Mouse (Mus musculus): Measurements from ENCODE around the gene Tmem208.

Gene Tmem208

DNA sequence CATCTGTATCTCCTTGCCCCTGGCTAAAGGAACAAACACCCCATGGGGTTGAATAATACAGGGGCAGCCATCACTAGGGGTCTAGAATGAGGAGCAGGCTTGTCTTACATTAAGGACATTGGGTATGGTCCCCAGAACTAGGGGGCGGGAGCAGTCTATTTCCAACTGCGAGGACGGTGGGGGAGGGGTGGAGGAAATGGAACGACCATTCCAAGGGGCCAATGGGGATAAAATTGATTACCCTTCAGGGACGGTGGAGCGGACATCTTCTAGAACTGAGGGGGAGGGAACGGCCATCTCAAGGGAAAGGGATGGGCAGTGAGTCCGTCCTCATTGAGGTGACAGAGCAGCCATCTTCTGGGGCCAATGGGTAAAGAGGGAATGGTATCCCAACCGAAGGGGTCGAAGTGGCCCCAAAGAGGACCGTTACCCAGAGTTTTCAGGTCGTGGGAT is 487 bp upstream of the Tmem208 start:
- no peak for DNase-seq (ENCODE audit: low spot score in 2 of 2)

DNA sequence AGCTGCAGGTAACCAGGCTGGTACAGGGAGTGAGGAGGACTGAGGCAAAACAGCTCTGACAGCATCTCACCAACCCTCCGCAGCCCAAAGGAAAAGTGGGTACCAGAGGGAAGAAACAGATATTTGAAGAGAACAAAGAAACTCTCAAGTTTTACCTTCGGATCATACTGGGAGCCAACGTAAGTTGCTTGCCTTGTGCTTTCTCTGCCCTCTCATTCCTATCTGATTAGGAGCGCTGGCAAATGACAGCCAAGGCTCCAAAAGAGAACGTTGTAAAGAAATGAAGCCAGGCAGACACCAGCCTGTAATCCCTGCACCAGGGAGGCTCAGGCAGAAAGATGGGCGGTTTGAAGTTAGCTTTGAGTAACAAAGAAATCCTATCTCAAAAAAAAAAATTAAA is 814 bp downstream of the Tmem208 start:
- no peak for DNase-seq (ENCODE audit: low spot score in 2 of 2)

GRCm38 (mm10) chr8:105330325-105330724 is 4.2 kb downstream of the Tmem208 start:
- no peak for DNase-seq (ENCODE audit: low spot score in 2 of 2)

GRCm38 (mm10) chr8:105331469-105331868 is 5.3 kb downstream of the Tmem208 start:
- DNase-seq (ENCODE audit: low spot score in 2 of 2), result no peak

DNA sequence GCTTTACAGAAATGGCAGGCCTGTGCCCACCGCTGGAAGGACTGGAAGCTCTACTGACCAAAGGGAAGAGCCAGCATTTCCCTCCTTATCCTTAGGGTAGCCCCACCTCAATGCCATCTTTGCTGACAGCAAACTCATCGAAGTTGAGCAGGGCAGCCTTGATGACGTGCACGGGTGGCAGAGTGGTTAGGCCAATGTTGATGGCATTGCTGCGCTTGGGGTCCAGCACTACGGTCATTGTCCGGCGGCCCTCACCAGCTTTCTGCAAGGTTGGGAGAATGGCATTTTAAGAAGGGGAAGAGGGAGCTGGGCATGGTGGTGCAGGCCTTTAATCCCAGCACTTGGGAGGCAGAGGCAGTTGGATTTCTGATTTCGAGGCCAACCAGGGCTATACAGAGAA is 5.8 kb downstream of the Tmem208 start:
- no peak for DNase-seq (ENCODE audit: low spot score in 2 of 2)

GRCm38 (mm10) chr8:105332523-105332922 is 6.4 kb downstream of the Tmem208 start:
- DNase-seq (ENCODE audit: low spot score in 2 of 2), result no peak

DNA sequence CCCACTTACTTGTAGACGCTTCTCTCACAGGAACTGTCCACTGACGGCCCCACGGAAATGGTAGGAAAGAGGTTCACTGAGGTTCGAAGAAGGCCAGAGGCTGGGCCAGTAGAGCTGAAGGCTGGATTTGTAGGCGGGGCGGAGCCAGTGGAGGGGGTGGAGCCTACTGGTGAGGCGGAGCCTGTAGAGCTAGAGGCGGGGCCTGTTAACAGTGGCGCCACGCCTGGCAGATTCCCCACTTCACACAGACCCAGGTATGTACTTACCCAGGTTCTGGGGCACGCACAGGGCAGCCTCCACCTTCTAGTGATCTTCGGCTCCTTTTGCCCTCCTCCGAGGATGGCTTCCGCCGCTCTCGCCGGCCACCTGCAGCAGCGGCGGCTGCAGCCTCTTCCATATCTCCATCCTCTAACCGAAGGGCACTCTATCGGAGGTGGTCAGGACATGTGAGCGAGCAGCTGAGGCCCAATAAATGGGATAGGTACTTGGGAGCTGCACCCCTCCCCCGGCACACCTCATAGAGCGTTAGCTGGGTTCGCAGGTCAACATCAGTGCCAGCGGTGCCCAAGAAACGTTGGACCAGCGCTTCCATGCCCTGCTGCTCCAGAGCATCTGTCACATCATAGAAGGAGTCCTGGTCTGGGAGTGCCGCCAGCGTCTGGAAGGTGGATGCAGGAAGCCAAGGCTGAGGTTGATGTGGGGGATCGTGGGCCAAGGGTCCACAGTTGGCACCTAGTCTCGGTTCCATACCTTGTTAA is 10.4 kb downstream of the Tmem208 start:
- no peak for DNase-seq (ENCODE audit: low spot score in 2 of 2)

DNA sequence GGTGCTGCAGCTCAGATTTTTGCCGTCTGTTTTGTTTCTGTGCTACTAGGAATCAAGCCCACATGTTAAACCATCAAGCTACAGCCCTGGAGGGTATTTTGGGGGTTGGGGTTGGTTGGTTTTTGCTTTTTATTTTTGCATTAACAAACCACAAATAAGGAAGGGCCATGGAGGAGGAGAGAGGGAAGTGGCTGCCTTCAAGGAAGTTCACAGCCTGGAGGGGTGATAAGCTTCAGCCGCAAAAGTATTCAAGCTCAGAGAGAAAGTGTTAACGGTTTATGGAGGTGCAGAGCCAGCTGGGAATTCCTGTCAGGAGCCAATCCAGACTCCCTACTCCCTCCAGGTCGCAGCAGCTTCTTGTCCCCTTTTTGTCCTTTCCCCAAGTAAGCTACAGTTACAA is 12.8 kb downstream of the Tmem208 start:
- no peak for DNase-seq (ENCODE audit: low spot score in 2 of 2)

GRCm38 (mm10) chr8:105339886-105340635 is 13.9 kb downstream of the Tmem208 start:
- DNase-seq (ENCODE audit: low spot score in 2 of 2), result no peak

- DNase-seq (ENCODE audit: low spot score in 2 of 2), result no peak
Measured at GRCm38 (mm10) chr8:105341399-105341798, 15.2 kb downstream of the Tmem208 start.

- no peak for DNase-seq (ENCODE audit: low spot score in 2 of 2)
Measured at GRCm38 (mm10) chr8:105342768-105343167, 16.6 kb downstream of the Tmem208 start.

GRCm38 (mm10) chr8:105343791-105344574 is 17.8 kb downstream of the Tmem208 start:
- no peak for DNase-seq (ENCODE audit: low spot score in 2 of 2)

GRCm38 (mm10) chr8:105345061-105345975 is 19.2 kb downstream of the Tmem208 start:
- no peak for DNase-seq (ENCODE audit: low spot score in 2 of 2)

GRCm38 (mm10) chr8:105346611-105347427 is 20.7 kb downstream of the Tmem208 start:
- DNase-seq (ENCODE audit: low spot score in 2 of 2), result peak; percentile 67 to 78

- DNase-seq (ENCODE audit: low spot score in 2 of 2), result peak; percentile 94 to 95
Measured at GRCm38 (mm10) chr8:105347428-105348221, 21.5 kb downstream of the Tmem208 start, which contains the start of gene Fhod1. Gene Fhod1 (minus strand): TSS chr8:105347953.

- peak in 1 of 2 experiments; percentile 62 for DNase-seq (ENCODE audit: low spot score in 2 of 2)
Measured at GRCm38 (mm10) chr8:105348450-105349095, 22.4 kb downstream of the Tmem208 start, which contains the start of gene Slc9a5. Gene Slc9a5 (plus strand): TSS chr8:105348843.

GRCm38 (mm10) chr8:105349096-105349771 is 23.1 kb downstream of the Tmem208 start:
- peak in 1 of 2 experiments; percentile 58 for DNase-seq (ENCODE audit: low spot score in 2 of 2)

DNA sequence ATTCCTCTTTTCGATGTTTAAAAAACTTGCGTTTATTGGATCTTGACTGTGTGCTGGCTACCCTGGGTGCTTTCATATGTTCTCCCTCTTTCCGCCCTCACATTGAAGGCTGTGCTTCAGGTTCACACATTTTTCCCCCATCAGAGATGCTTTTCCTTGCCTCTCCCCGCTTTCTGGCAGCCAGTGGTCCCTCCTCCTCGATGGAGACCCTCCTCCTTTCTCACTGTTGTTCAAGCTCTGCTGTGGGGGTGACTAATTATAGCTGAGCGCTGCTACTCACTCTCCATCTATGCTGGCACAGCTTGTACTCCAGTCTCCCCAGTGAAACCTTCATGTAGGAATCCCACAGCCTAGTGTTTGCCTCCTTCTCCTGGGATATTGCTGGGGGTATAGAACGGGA is 24.0 kb downstream of the Tmem208 start:
- DNase-seq (ENCODE audit: low spot score in 2 of 2), result no peak
